Mouse (Mus musculus) kidney, adult 2 months (tissue): ENCODE results near the gene Gm1043.

Source experiments
- CTCF ChIP-seq: fragments of 200-500 bp; conservative IDR thresholded peaks from 2 replicates; pipeline ENCODE4 v1.5.1; 2011; ENCODE audit warnings: low read depth, mild to moderate bottlenecking, control low read depth, low read length, moderate library complexity, mixed read lengths; ENCODE audit not compliant: insufficient read depth, insufficient read length
- POLR2A ChIP-seq: fragments of 200-500 bp; IDR thresholded peaks from one replicate; pipeline ENCODE4 v1.6.1; 2011; ENCODE audit warnings: low read depth, low read length, control low read depth

- no peak for TF ChIP-seq CTCF
- no peak for TF ChIP-seq POLR2A
Measured at GRCm38 (mm10) chr5:37214614-37215013, 129.4 kb downstream of the Gm1043 start.
